Mouse (Mus musculus): ENCODE measurements around the gene Cpm.

GRCm38 (mm10) chr10:117698313-117699138 lies 69.2 kb downstream of the Cpm start:
- TF ChIP-seq ETS1 (conservative IDR thresholded peaks at IDR 0.05; ENCODE audit: low read depth, low read length) (no peak), USF1 (IDR thresholded peaks at IDR 0.05; ENCODE audit: low read depth, low read length) (no peak), UBTF (IDR thresholded peaks at IDR 0.05; ENCODE audit: low read depth, low read length) (no peak), MAX (IDR thresholded peaks at IDR 0.05; ENCODE audit: low read length) (no peak)
